Mouse (Mus musculus) midbrain, embryonic 15.5 days (tissue): ENCODE measurements around the gene Tmed10. TPM values are rescaled to one million over a fixed set of nuclear protein-coding genes. Genes with fewer than 3 reads are reported as not detected.

Experiments
- ATAC-seq: fragments of 200-750 bp; cut with Nextera tagmentation; replicated peaks from 2 replicates; pipeline ENCODE4 v1.8.0; 2017; ENCODE audit warnings: moderate TSS enrichment
- H3K27ac ChIP-seq: fragments of 300-500 bp; sonication (generic); 2 replicates; pipeline ENCODE4 v1.5.1; 2015; ENCODE audit warnings: mild to moderate bottlenecking, inconsistent platforms
- H3K27me3 ChIP-seq: fragments of 300-500 bp; sonication (generic); replicated peaks from 2 replicates; pipeline ENCODE4 v1.6.1; 2015; ENCODE audit warnings: inconsistent platforms
- H3K36me3 ChIP-seq: fragments of 300-500 bp; sonication (generic); replicated peaks from 2 replicates; pipeline ENCODE4 v1.6.1; 2015; ENCODE audit warnings: inconsistent platforms
- H3K4me1 ChIP-seq: fragments of 300-500 bp; sonication (generic); 2 replicates; pipeline ENCODE4 v1.6.1; 2015; ENCODE audit warnings: inconsistent platforms
- H3K4me2 ChIP-seq: fragments of 300-500 bp; sonication (generic); 2 replicates; pipeline ENCODE4 v1.6.1; 2015; ENCODE audit warnings: inconsistent platforms, mild to moderate bottlenecking, moderate library complexity
- H3K4me3 ChIP-seq: fragments of 300-500 bp; sonication (generic); 2 replicates; pipeline ENCODE4 v1.5.1; 2015; ENCODE audit warnings: mild to moderate bottlenecking, inconsistent platforms
- H3K9ac ChIP-seq: fragments of 300-500 bp; sonication (generic); 2 replicates; pipeline ENCODE4 v1.6.1; 2015; ENCODE audit warnings: mild to moderate bottlenecking, inconsistent platforms
- H3K9me3 ChIP-seq: fragments of 300-500 bp; sonication (generic); 2 replicates; pipeline ENCODE4 v1.6.1; 2016; ENCODE audit warnings: inconsistent platforms
- WGBS: fragments of 180-500 bp; shearing (Covaris S2); methylation state at CpG from one replicate; pipeline ENCODE4 v1.1.7; 2015; ENCODE audit warnings: mixed read lengths; 5-methylcytosine and 5-hydroxymethylcytosine counted together
- polyA plus RNA-seq: library from polyadenylated mRNA; unstranded; fragments of >200 nt; fragmentation: Nextera tagmentation; extraction: Ambion mirVana; gene quantifications from 2 replicates; pipeline ENCODE4 v1.2.1, GENCODE M21; 2015

Gene Tmed10
- polyA plus RNA-seq, 1 experiment from 2014 or later: 172 TPM

DNA sequence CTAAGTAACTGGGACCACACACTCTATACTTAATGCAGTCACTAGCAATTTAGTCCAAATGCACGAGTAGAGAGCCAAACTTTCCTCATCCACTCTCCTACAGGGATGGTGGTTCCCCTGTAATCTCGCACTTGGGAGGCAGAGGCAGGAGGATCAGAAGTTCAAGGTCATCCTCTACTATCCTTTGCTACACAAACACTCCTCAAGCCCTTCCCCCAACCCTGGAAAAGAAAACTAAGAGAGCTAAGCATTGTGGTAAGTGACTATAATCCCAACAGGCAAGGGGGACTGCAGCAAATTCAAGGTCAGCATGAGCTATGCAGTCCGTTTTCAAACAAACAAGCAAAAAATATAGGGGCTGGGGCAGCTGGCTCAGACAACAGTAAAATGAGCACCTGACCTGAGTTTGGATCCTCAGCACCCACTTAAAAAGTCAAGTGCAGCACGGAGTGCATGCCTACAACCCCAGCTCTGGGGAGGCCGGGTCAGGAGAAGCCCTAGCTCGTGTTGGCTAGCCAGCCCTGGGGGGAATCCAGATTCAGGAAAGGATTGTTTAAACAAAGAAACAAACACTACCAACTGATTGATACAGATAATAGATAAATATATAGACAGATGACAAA lies 6.1 kb downstream of the Tmed10 start:
- WGBS: 88% methylated on average over 6 of the region's 6 CpGs
- ATAC-seq: no peak
- H3K9ac ChIP-seq: no peak overlapping the region
- H3K9me3 ChIP-seq: no peaks in the 10 kb centered on the region
- no peak overlapping the region for H3K27ac ChIP-seq
- no peaks in the 10 kb centered on the region for H3K27me3 ChIP-seq
- no peak overlapping the region for H3K4me2 ChIP-seq
- no peak overlapping the region for H3K4me3 ChIP-seq
- H3K36me3 ChIP-seq: no peaks in the 10 kb centered on the region
- peaks cover 21% of the 10 kb centered on the region for H3K4me1 ChIP-seq

DNA sequence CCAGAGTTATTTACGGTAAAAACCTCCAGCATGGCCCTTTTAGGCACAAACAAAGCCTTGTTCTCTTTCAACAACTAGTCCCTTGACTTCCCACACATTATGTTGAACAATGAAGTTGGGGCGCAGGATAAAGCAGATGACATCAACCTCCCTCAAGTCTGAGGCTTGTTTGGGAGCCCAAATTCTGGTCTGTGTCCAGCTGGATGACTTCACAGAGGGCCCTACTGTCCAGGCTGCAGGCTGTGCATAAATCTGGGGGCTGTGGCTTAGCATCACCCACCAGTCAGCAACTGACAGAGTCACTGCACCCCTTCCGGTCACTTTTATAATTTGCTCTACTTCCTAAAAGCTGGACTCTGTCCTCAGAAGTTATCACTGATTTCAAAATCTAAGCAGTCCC lies 8.4 kb downstream of the Tmed10 start:
- WGBS: 79% methylated on average over 3 of the region's 3 CpGs
- H3K27me3 ChIP-seq: no peaks in the 10 kb centered on the region
- H3K27ac ChIP-seq: no peak overlapping the region
- no peak overlapping the region for H3K9ac ChIP-seq
- no peaks in the 10 kb centered on the region for H3K36me3 ChIP-seq
- H3K4me1 ChIP-seq: no peaks in the 10 kb centered on the region
- no peak overlapping the region for H3K4me2 ChIP-seq
- no peaks in the 10 kb centered on the region for H3K9me3 ChIP-seq
- H3K4me3 ChIP-seq: no peak overlapping the region
- no peak for ATAC-seq

DNA sequence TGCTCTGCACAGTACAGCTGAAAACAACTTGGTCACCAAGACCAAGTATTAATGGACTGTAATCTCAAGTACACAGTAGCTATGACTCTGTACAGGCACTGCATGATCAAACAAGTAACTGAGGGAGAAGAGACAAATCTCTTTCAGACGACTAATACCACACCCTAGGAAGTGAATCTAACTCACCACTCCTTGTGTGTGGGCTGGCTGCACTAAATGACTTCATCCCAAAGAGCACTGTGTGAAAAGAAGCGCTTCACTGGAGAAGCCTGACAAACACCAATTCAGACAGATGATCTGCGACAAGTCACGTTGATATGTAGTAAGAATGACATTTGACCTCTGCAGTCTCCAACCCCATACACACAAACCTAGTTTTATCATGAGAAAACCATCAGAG lies 12.1 kb downstream of the Tmed10 start:
- no peak overlapping the region for H3K9ac ChIP-seq
- no peak overlapping the region for H3K4me2 ChIP-seq
- H3K9me3 ChIP-seq: no peaks in the 10 kb centered on the region
- 86% methylated on average over 4 of the region's 4 CpGs for WGBS
- no peaks in the 10 kb centered on the region for H3K27me3 ChIP-seq
- H3K4me3 ChIP-seq: no peak overlapping the region
- H3K4me1 ChIP-seq: no peaks in the 10 kb centered on the region
- no peak for ATAC-seq
- no peak overlapping the region for H3K27ac ChIP-seq
- H3K36me3 ChIP-seq: no peaks in the 10 kb centered on the region

DNA sequence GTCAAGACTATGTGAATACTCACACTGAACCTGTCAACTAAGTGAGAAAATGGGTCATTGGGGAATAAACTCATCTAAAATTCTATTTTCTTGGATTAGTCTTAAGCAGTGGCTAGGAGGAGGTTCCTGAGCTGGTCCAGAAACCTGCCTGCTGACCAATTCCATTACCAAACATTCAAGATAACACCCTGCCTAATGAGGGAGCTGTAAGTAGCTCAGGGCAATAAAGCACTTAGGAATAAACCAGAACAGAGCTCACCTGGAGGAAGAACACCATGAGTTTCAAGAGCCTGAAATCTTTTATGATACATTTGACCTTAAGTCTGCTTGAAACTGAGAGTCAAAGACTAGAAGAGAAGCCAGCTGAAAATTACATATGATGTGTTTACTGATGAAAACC lies 13.1 kb downstream of the Tmed10 start:
- Histone ChIP-seq H3K9me3 (no peaks in the 10 kb centered on the region), H3K36me3 (no peaks in the 10 kb centered on the region), H3K4me2 (no peak overlapping the region), H3K27me3 (no peaks in the 10 kb centered on the region), H3K4me3 (no peak overlapping the region), H3K9ac (no peak overlapping the region), H3K27ac (no peak overlapping the region), H3K4me1 (no peaks in the 10 kb centered on the region)
- no peak for ATAC-seq

DNA sequence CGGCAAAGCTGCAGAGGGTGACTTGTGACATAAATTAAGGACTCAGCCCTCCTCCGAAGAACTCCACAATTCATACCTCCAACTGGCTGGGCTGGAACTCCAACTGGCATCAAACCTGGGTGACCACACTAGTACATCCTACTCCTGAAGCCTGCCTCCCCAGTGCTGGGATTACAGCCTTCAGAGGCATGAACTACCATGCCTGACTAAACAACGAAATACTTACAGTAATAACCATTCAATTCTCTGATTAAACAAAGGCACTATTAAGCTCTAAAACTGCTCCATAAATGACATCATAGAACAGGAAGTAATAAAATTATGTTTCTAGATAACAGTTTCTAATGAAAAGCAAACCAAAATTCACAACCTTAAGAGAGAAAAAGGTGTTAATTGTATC lies 13.5 kb downstream of the Tmed10 start:
- no peak for ATAC-seq
- Histone ChIP-seq H3K4me3 (no peak overlapping the region), H3K27me3 (no peaks in the 10 kb centered on the region), H3K27ac (no peak overlapping the region), H3K9ac (no peak overlapping the region), H3K4me2 (no peak overlapping the region), H3K36me3 (no peaks in the 10 kb centered on the region), H3K9me3 (no peaks in the 10 kb centered on the region), H3K4me1 (no peaks in the 10 kb centered on the region)
- WGBS: 97% methylated on average over 3 of the region's 3 CpGs

DNA sequence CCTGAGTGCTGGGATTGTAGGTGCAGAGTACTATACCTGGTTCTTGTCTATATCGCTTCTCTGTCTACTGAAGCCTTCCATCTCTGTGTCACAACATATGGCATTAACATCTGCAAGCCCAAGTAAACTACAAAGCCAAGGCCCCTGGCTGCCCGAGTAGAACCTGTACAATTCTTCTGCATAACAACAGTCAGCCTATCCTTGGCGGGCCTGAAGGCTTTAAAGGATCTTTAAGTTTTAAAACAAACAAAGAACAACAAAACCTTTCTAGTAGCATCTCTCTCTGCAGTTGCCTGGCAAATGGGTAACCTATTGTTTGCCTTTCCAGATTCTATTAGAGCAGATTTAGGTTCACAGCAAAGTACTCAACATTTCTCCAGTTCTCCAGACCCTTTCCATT lies 20.6 kb downstream of the Tmed10 start:
- no peak for ATAC-seq
- no peak overlapping the region for H3K4me2 ChIP-seq
- H3K36me3 ChIP-seq: peaks cover 15% of the 10 kb centered on the region; the same call in 1 of the 2 replicates
- no peak overlapping the region for H3K27ac ChIP-seq
- H3K4me3 ChIP-seq: no peak overlapping the region
- H3K27me3 ChIP-seq: no peaks in the 10 kb centered on the region
- WGBS: 85% methylated on average over 3 of the region's 3 CpGs
- 0 out of 2 replicates have a peak, but pooled peaks cover 2% of the 10 kb centered on the region for H3K4me1 ChIP-seq
- no peaks in the 10 kb centered on the region for H3K9me3 ChIP-seq
- no peak overlapping the region for H3K9ac ChIP-seq

DNA sequence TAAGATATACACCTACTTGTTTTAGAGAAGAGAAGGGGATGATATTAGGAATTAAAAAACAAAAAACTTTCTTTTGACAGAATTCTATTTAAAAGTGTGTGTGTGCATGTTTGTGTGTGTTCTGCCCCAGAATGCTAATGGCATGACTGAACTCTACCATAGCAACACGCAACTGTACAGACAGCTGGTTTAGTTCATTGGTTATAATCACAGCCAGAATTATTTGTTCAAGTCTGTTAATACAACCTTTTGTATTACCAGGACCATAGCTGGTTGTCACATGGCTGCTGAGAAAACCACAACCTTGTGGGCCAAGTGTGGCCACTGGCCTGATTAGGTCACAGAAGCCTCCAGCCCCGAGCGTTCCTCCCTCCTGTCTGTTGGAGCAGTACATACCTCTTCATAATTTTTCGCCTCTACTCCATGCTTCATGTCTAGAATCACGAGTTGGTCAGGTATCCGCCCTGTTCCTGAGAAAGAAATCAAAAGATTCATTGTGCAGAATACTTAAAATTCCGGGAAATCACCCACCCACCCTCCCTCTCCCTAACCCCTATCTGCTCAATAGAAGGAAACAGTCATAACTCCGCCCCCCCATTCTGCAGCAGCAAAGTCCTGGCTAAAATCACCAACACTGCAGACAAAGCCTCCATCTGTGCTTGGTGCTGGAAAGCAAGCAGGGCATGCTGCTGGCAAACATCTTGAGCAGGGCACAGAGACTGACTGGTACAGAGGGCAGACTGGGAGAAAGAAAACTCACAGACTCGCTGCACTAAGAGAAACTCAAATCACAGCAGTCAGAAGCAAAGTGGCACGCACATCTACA lies 24.0 kb downstream of the Tmed10 start:
- 63% methylated on average over 10 of the region's 10 CpGs for WGBS
- Histone ChIP-seq H3K9ac (no peak overlapping the region), H3K9me3 (no peaks in the 10 kb centered on the region), H3K4me3 (no peak overlapping the region), H3K27ac (peak overlapping the region; percentile 55; the same call in 1 of the 2 replicates), H3K4me2 (no peak overlapping the region), H3K36me3 (peaks cover 25% of the 10 kb centered on the region; the same call in 1 of the 2 replicates), H3K4me1 (0 out of 2 replicates have a peak, but pooled peaks cover 2% of the 10 kb centered on the region), H3K27me3 (no peaks in the 10 kb centered on the region)
- ATAC-seq: peak; percentile 65

DNA sequence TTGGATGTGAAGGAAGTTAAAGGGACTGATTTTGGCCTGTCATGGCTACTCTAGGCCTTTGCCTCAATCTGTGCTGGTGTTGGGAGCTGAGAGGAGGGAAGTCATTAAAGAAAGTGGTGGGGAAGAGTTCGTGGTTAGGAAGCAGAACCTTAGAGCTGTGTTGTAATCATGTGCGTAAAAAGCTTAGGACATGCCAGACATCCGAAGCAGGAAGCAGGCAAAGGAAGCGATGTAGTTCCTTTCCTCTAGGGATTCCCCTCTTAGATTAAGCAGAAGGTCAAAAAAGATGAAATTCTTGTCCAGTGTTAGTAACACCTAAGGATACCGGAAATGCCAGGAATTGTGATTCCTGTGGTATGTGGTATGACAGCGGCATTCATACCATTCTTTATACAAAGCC lies 26.3 kb downstream of the Tmed10 start:
- 79% methylated on average over 6 of the region's 6 CpGs for WGBS
- Histone ChIP-seq H3K4me2 (no peak overlapping the region), H3K36me3 (peaks cover 14% of the 10 kb centered on the region), H3K4me3 (no peak overlapping the region), H3K27me3 (no peaks in the 10 kb centered on the region), H3K9me3 (no peaks in the 10 kb centered on the region), H3K4me1 (0 out of 2 replicates have a peak, but pooled peaks cover 2% of the 10 kb centered on the region), H3K9ac (no peak overlapping the region), H3K27ac (no peak overlapping the region)
- no peak for ATAC-seq

DNA sequence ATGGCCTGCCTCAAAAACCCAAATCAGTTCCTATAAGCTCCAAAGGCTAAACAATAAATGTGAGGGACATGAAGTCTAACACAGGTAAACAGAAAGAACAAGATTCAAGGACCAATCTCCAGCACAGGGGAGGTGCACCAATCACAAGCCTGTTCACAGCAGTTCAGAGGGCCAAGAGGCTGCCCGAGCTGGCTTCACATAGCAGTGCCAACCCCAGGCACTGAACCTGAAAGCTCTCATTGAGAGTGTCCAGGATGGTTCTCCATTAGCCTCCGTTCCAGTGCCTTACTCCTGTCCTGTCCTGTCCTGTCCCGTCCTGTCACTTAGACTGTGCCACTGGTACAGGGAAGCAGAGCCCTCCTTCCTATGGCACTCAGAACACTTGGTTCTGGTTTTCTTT lies 27.5 kb downstream of the Tmed10 start:
- no peak for ATAC-seq
- H3K27ac ChIP-seq: no peak overlapping the region

DNA sequence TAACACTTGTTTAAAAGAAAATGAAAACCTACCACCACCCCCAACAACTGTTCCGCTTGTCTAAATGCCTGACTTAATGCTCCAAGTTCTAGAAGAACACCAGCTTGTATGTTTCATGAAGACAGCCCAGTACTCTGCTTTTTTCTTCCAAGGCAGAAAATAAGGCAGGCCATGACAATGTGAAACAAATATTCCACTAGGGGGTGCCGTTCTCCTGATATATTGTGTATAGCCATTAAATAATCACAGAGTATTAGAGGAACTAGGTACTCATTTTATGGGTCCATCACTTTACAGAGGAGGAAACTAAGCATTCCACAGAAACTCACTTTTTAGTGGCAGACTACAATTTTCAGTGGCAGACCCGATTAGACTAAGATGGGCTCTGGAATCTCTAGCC lies 28.3 kb downstream of the Tmed10 start:
- H3K4me3 ChIP-seq: no peak overlapping the region
- peak; percentile 63; the same call in 1 of the 2 replicates for ATAC-seq
- no peaks in the 10 kb centered on the region for H3K27me3 ChIP-seq
- peaks cover 12% of the 10 kb centered on the region for H3K36me3 ChIP-seq
- H3K9ac ChIP-seq: no peak overlapping the region
- 60% methylated on average over 3 of the region's 3 CpGs for WGBS
- no peak overlapping the region for H3K27ac ChIP-seq
- no peaks in the 10 kb centered on the region for H3K9me3 ChIP-seq
- H3K4me1 ChIP-seq: peaks cover 3% of the 10 kb centered on the region; the same call in 1 of the 2 replicates
- no peak overlapping the region for H3K4me2 ChIP-seq

More for the DNA sequence above, 27.5 kb downstream of the Tmed10 start:
- Histone ChIP-seq H3K4me3 (no peak overlapping the region), H3K9me3 (no peaks in the 10 kb centered on the region), H3K9ac (no peak overlapping the region), H3K27me3 (no peaks in the 10 kb centered on the region), H3K4me1 (0 out of 2 replicates have a peak, but pooled peaks cover 2% of the 10 kb centered on the region), H3K4me2 (no peak overlapping the region), H3K36me3 (peaks cover 12% of the 10 kb centered on the region)
- 73% methylated on average over 3 of the region's 3 CpGs for WGBS

DNA sequence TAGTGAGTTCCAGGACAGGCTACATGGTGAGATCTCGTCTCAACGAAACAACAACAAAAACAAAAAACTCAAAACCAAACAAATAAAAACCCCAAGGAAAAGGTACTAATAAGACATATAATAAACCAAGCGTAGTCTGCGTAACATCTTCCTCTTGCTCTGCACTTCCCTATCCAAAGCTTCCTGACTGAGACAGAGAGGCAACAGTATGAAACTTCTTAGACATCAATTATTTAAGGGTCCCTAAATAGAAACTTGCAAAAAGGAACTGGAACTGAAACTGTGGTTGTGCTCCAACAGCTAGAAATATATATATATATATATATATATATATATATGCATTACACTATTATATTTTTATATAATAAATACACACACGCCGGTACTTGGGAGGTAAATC lies 29.1 kb downstream of the Tmed10 start:
- H3K4me2 ChIP-seq: no peak overlapping the region
- no peaks in the 10 kb centered on the region for H3K9me3 ChIP-seq
- no peak overlapping the region for H3K27ac ChIP-seq
- no peaks in the 10 kb centered on the region for H3K27me3 ChIP-seq
- H3K9ac ChIP-seq: no peak overlapping the region
- ATAC-seq: no peak
- no peak overlapping the region for H3K4me3 ChIP-seq
- WGBS: 95% methylated on average over 6 of the region's 6 CpGs
- H3K4me1 ChIP-seq: peaks cover 5% of the 10 kb centered on the region
- peaks cover 12% of the 10 kb centered on the region for H3K36me3 ChIP-seq

DNA sequence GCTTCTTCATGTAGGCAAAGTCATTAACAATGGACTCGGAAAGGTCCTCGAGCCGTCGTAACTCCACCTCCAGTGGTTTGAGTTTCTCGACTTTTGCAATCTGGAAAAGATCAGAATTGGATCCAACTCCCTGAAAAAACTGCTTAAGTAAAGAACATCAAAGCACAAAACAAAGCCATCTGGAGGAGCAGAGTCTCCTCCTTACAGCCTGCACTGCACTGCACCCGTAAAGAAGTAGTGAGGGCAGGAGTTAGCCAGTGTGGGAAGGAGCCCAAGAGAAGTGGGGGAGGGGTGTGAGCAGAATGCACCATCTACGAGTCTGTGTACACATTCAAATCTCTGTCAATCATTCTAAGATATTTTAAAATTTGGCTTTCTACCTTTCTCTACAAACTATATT lies 30.4 kb downstream of the Tmed10 start:
- peaks cover 11% of the 10 kb centered on the region for H3K36me3 ChIP-seq
- H3K4me3 ChIP-seq: no peak overlapping the region
- WGBS: 81% methylated on average over 7 of the region's 7 CpGs
- ATAC-seq: no peak
- H3K4me2 ChIP-seq: no peak overlapping the region
- no peaks in the 10 kb centered on the region for H3K9me3 ChIP-seq
- no peak overlapping the region for H3K27ac ChIP-seq
- no peaks in the 10 kb centered on the region for H3K27me3 ChIP-seq
- H3K9ac ChIP-seq: no peak overlapping the region
- peaks cover 5% of the 10 kb centered on the region for H3K4me1 ChIP-seq

DNA sequence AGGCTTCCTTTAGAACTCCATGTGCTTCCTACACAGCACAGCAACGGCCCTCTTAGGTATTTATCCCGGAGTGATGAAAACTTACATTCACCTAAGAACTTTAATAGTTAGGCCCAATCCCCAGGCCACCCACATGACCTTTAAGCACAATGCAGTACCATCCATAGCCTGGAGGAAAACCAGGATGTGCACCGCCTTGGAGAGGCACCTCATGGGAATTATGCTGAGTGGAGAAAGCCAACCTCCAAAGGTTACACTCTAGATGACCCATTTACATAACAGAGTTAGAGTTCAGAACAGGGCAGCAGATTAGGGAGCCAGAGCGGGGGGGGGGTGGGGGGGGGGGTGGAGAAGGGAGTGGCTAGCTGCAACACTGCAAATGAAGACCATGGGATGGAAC lies 32.3 kb downstream of the Tmed10 start:
- no peak for ATAC-seq
- Histone ChIP-seq H3K27ac (no peak overlapping the region), H3K36me3 (no peaks in the 10 kb centered on the region; the same call in 1 of the 2 replicates), H3K9me3 (no peaks in the 10 kb centered on the region), H3K4me2 (no peak overlapping the region), H3K9ac (no peak overlapping the region), H3K4me3 (no peak overlapping the region), H3K4me1 (peaks cover 15% of the 10 kb centered on the region), H3K27me3 (no peaks in the 10 kb centered on the region)
- WGBS: 73% methylated on average over 4 of the region's 4 CpGs
